In the genomic region with DNA sequence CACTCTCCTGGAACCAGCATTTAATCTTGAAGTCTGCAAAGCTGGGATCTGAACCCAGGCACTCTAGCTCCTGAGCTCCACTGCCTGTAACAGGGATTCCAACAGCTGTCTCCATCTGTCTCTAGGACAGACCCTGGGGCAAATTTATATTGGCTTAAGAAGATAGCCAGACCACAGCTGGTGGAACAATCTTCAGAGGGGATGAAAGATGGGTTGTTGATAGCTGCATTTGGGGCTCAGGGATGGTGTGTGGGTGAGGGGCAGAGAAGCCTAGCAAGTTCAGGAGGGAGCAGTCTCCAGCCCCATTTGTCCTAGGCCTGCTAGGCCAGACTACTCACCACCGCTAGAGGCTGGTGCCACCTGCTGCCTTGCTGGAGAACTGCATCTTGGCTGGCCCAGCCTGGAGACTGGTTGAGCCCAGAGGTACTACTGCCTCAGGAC, we compare ENCODE assay signal across 8 mouse cellular contexts.
DNase-seq lines count a peak whose midpoint lies in the region; ATAC-seq lines count a peak whose summit lies in the region.

No protein-coding gene starts in this region.

- peak; percentile 31 for DNase-seq in WW6 (ENCODE audit: low read depth, low spot score)
- DNase-seq in gastrocnemius, postnatal 25 days: peak; percentile 80
- peak; percentile 59 to 77 for DNase-seq in left cerebral cortex, adult 8-10 months (ENCODE audit: low spot score in 2 of 2)
- DNase-seq in lung, postnatal 4 days: peak; percentile 91 to 92
- DNase-seq in retina, postnatal 7 days (ENCODE audit: low read depth, low spot score): peak; percentile 65
- peak; percentile 92 for DNase-seq in thymus, postnatal 4 days

- peak; percentile 95 for ATAC-seq in common myeloid progenitor, adult 5-6 weeks (replicated peaks; ENCODE audit: low read depth, poor library complexity, severe bottlenecking)
- peak; percentile 87 for ATAC-seq in inflammation-experienced regulatory T-cells, adult 6 months

Comparison
In these comparisons a context has a peak if more than half of its experiments do, and no peak if none do; other contexts are left out.
1. Peak in every context shown above with its lines: DNase-seq and ATAC-seq.
2. DNase-seq: peak in every context shown above with its lines; median percentile 92 in thymus, postnatal 4 days; 92 in lung, postnatal 4 days; 80 in gastrocnemius, postnatal 25 days; 68 in left cerebral cortex, adult 8-10 months; 65 in retina, postnatal 7 days; 31 in WW6.